In genomic region chr13:10309811-10310210, GRCm38 (mm10) we compare ENCODE assay signal across 14 mouse cellular contexts. TPM values are rescaled to one million over a fixed set of nuclear protein-coding genes. Genes with fewer than 3 reads are reported as not detected.
DNase-seq lines count a peak whose midpoint lies in the region.
"Had no signal": no experiment of that assay in that cellular context is flagged by ENCODE, and none has a peak within 500 bp of the region (broad histone marks: within the 10 kb centered on the region; RNA-seq: fewer than 3 reads in every experiment).

No protein-coding gene starts in this region.

- intact Hi-C loops in heart, postnatal 10 days (cut with DNase I) = no loop called here

- DNase-seq in adrenal gland, postnatal 10 days = peak; percentile 31
- DNase-seq in adrenal gland, postnatal 25 days = no peak
- peak; percentile 17 to 35 for DNase-seq in heart, postnatal 10 days
- DNase-seq in heart, adult 8-10 months (ENCODE audit: low spot score) = no peak
- peak; percentile 91 for DNase-seq in Muller cell, postnatal 12 days (ENCODE audit: inconsistent ontology term)
- DNase-seq in adrenal gland, postnatal 36 days = peak; percentile 3 to 7
- no peak for DNase-seq in right cerebral cortex, postnatal 36 days (ENCODE audit: low spot score in 2 of 2)
- DNase-seq in left cerebral cortex, adult 8-10 months (ENCODE audit: low spot score in 2 of 2) = no peak
- DNase-seq: cerebellum, adult 2 months; forebrain, postnatal 0 days; gastrocnemius, adult 2 months; heart, adult 11 months; kidney, adult 18-20 months had no signal

RNA-seq across cellular contexts. Expression of gene Chrm3, which starts 50.8 kb away (rescaled TPM):
- 1 to 10 TPM; 1.6 to 3.0 TPM for total RNA-seq in adrenal gland, postnatal 10 days (2021)
- total RNA-seq in adrenal gland, postnatal 25 days (2021) = 5.7 and 6.7 TPM in 2 replicates
- total RNA-seq in heart, postnatal 10 days (2021) = 1 to 10 TPM; 1.3 to 1.8 TPM
- total RNA-seq in heart, adult 8-10 months (2022) = 1 to 10 TPM in 3 of 4 experiments, under 1 TPM in 1; 0.78 to 1.8 (median 1.2) TPM
- total RNA-seq in adrenal gland, postnatal 36 days (2021) = 1 to 10 TPM; 1.9 to 2.5 TPM
- 10 to 100 TPM; 50.1 to 53.3 (median 52.8) TPM for total RNA-seq in left cerebral cortex, adult 8-10 months (2022)
- total RNA-seq: CH12.LX had no signal

Comparison
In these comparisons a context has a peak if more than half of its experiments do, and no peak if none do; other contexts are left out.
1. DNase-seq: peak in adrenal gland, postnatal 10 days (single experiment), heart, postnatal 10 days (2 of 2), Muller cell, postnatal 12 days (single experiment) and adrenal gland, postnatal 36 days (2 of 2); none in adrenal gland, postnatal 25 days (single experiment), heart, adult 8-10 months (single experiment), right cerebral cortex, postnatal 36 days (0 of 2) and left cerebral cortex, adult 8-10 months (0 of 2).